Mouse (Mus musculus): Measurements from ENCODE around the gene Ddi2. TPM values are rescaled to one million over a fixed set of nuclear protein-coding genes. Genes with fewer than 3 reads are reported as not detected.

Gene Ddi2
- polyA plus RNA-seq, 1 experiment, result 21.2 TPM

DNA sequence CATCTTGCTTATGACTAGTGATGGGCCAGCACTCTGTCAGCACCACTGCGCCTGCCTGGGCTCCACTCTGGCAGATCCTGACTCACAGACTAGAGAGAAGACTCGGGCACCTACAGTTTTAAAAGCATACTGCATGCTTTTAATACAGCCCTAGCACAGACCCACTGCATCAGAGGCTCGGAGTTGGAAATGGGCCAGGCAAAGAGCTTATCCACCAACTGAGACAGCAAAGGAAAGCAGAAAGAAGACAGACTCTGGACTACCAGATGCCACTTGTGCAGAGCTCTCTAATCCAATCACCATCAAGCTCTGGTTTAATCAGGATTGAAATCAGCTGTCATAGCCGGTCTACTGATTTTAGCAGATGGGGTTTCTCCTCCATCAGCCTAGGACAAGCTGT lies 17.9 kb downstream of the Ddi2 start:
- 86% methylated on average over 4 of the region's 4 CpGs for WGBS
- Histone ChIP-seq H3K4me1 (ENCODE audit: control insufficient read depth, insufficient read depth, insufficient read length, low read length) (no peaks in the 10 kb centered on the region), H3K4me3 (ENCODE audit: low read depth, low read length) (no peak overlapping the region), H3K36me3 (ENCODE audit: control insufficient read depth, insufficient read depth, low read length) (peaks cover 90% of the 10 kb centered on the region), H3K27ac (ENCODE audit: insufficient read depth, low read depth, low read length) (no peak overlapping the region), H3K27me3 (ENCODE audit: control insufficient read depth, insufficient read depth, low read length) (no peaks in the 10 kb centered on the region)
- TF ChIP-seq CTCF (IDR thresholded peaks at IDR 0.05; ENCODE audit: extremely low read depth, insufficient read length, insufficient replicate concordance, low read depth, low read length) (no peak), POLR2A (IDR thresholded peaks at IDR 0.05; ENCODE audit: low read depth, low read length) (no peak)

DNA sequence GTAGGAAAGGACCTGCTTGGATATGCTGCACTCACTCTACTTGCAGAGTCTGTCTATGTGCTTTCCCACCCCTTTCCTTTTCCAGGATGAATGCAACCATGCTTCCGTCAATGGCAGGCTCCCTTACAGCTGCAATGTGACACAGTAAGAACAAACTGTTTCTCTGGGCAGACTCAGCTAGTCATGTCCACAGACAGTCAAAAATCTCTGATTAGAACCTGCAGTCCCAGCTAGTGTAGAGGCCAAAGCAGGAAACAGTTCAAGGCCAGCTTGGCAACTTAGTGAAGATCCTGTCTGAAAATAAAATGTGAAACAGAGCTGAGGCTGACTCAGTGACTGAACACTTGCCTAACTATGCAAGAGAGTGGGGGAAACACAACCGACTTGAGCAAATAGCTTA lies 18.6 kb downstream of the Ddi2 start:
- Histone ChIP-seq H3K4me1 (ENCODE audit: control insufficient read depth, insufficient read depth, insufficient read length, low read length) (no peaks in the 10 kb centered on the region), H3K27me3 (ENCODE audit: control insufficient read depth, insufficient read depth, low read length) (no peaks in the 10 kb centered on the region), H3K4me3 (ENCODE audit: low read depth, low read length) (no peak overlapping the region), H3K27ac (ENCODE audit: insufficient read depth, low read depth, low read length) (no peak overlapping the region), H3K36me3 (ENCODE audit: control insufficient read depth, insufficient read depth, low read length) (peaks cover 92% of the 10 kb centered on the region)
- WGBS, result 88% methylated on average over 2 of the region's 2 CpGs
- TF ChIP-seq POLR2A (IDR thresholded peaks at IDR 0.05; ENCODE audit: low read depth, low read length) (no peak), CTCF (IDR thresholded peaks at IDR 0.05; ENCODE audit: extremely low read depth, insufficient read length, insufficient replicate concordance, low read depth, low read length) (no peak)

DNA sequence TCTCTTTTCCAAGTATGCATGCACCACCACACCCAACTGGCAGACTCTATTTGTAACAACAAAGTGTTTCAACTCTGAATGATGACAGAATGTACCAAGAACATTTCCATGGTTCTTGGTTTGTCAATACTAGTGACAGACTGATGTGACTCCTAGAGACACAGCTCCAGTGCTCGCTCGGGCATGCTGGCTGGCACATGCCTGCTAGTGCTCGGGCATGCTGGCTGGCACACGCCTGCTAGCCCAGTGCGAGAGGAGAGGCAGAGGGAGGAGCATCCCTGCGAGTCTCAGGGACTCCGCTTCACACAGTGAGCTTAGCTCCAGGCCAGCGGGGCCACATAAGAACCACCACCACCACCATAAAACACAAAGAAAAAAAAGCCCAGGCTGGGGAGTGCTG lies 28.5 kb downstream of the Ddi2 start:
- no peak overlapping the region for H3K4me3 ChIP-seq (ENCODE audit: low read depth, low read length)
- H3K4me1 ChIP-seq (ENCODE audit: control insufficient read depth, insufficient read depth, insufficient read length, low read length), result no peaks in the 10 kb centered on the region; the same call in 1 of the 2 replicates
- 93% methylated on average over 8 of the region's 8 CpGs for WGBS
- no peak for TF ChIP-seq CTCF (IDR thresholded peaks at IDR 0.05; ENCODE audit: extremely low read depth, insufficient read length, insufficient replicate concordance, low read depth, low read length)
- TF ChIP-seq POLR2A (IDR thresholded peaks at IDR 0.05; ENCODE audit: low read depth, low read length), result no peak
- H3K27me3 ChIP-seq (ENCODE audit: control insufficient read depth, insufficient read depth, low read length), result no peaks in the 10 kb centered on the region
- H3K36me3 ChIP-seq (ENCODE audit: control insufficient read depth, insufficient read depth, low read length), result peaks cover 80% of the 10 kb centered on the region
- no peak overlapping the region for H3K27ac ChIP-seq (ENCODE audit: insufficient read depth, low read depth, low read length)

DNA sequence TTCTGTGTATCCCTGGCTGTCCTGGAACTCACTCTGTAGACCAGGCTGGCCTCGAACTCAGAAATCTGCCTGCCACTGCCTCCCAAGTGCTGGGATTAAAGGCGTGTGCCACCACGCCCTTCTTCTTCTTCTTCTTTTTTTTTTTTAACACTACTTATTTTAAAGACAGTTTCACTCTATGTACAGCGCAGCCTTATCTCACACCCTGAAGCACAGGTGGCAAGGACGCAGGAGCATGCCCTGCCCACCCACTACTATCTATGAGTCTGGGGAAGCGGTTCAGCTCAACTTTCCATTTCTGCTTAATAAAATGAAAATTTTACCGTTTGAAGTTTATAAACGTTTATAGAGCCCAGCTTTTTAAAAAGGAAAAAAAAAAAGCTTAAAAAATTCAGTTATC lies 34.7 kb downstream of the Ddi2 start:
- TF ChIP-seq POLR2A (IDR thresholded peaks at IDR 0.05; ENCODE audit: low read depth, low read length) (no peak), CTCF (IDR thresholded peaks at IDR 0.05; ENCODE audit: extremely low read depth, insufficient read length, insufficient replicate concordance, low read depth, low read length) (no peak)
- Histone ChIP-seq H3K4me1 (ENCODE audit: control insufficient read depth, insufficient read depth, insufficient read length, low read length) (no peaks in the 10 kb centered on the region), H3K36me3 (ENCODE audit: control insufficient read depth, insufficient read depth, low read length) (peaks cover 77% of the 10 kb centered on the region), H3K27me3 (ENCODE audit: control insufficient read depth, insufficient read depth, low read length) (no peaks in the 10 kb centered on the region), H3K27ac (ENCODE audit: insufficient read depth, low read depth, low read length) (no peak overlapping the region), H3K4me3 (ENCODE audit: low read depth, low read length) (no peak overlapping the region)
- 83% methylated on average over 8 of the region's 8 CpGs for WGBS

DNA sequence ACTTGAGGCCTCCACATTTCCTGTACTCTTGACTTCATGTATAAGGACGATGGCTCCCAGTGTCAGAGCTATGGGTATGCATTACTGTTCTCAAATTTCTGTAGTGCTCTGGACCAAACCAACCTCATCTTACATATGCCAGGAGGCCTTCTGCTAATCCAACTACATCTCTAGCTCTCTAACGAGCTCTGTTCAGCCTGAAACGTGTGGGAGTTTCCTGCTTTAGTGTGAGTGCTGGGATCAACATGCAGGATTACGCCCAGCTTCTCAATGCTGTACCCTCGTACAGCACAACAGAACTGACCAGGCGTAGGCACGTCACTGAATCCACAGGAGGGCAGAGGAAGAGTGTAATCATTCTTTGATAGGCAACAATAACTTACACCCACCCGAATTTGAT lies 36.7 kb downstream of the Ddi2 start:
- WGBS, result 81% methylated on average over 8 of the region's 8 CpGs
- Histone ChIP-seq H3K36me3 (ENCODE audit: control insufficient read depth, insufficient read depth, low read length) (peaks cover 72% of the 10 kb centered on the region), H3K4me1 (ENCODE audit: control insufficient read depth, insufficient read depth, insufficient read length, low read length) (no peaks in the 10 kb centered on the region), H3K27ac (ENCODE audit: insufficient read depth, low read depth, low read length) (no peak overlapping the region), H3K27me3 (ENCODE audit: control insufficient read depth, insufficient read depth, low read length) (no peaks in the 10 kb centered on the region), H3K4me3 (ENCODE audit: low read depth, low read length) (no peak overlapping the region)
- TF ChIP-seq CTCF (IDR thresholded peaks at IDR 0.05; ENCODE audit: extremely low read depth, insufficient read length, insufficient replicate concordance, low read depth, low read length) (no peak), POLR2A (IDR thresholded peaks at IDR 0.05; ENCODE audit: low read depth, low read length) (no peak)

DNA sequence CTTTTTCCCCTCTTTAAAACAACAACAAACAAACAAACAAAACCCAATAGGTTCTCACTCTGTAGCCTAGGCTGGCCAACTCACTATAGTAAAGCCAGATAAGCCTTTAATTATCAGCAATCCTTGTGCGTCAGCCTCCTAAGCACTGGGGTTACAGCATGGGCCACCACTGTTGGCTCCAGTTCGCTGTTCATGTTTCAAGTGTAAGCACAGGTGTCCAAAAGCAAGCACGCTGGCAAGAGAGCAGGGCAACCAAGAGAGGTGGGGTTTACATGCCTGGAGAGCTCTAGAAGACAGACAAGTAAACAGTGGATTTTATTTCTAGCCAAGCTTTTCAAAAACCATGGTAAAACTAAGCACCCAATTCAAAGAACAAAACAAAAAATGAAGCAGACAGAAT lies 37.1 kb downstream of the Ddi2 start:
- Histone ChIP-seq H3K27ac (ENCODE audit: insufficient read depth, low read depth, low read length) (no peak overlapping the region), H3K4me3 (ENCODE audit: low read depth, low read length) (no peak overlapping the region), H3K4me1 (ENCODE audit: control insufficient read depth, insufficient read depth, insufficient read length, low read length) (no peaks in the 10 kb centered on the region), H3K36me3 (ENCODE audit: control insufficient read depth, insufficient read depth, low read length) (peaks cover 69% of the 10 kb centered on the region), H3K27me3 (ENCODE audit: control insufficient read depth, insufficient read depth, low read length) (no peaks in the 10 kb centered on the region)
- 85% methylated on average over 3 of the region's 3 CpGs for WGBS
- no peak for TF ChIP-seq POLR2A (IDR thresholded peaks at IDR 0.05; ENCODE audit: low read depth, low read length)
- no peak for TF ChIP-seq CTCF (IDR thresholded peaks at IDR 0.05; ENCODE audit: extremely low read depth, insufficient read length, insufficient replicate concordance, low read depth, low read length)

DNA sequence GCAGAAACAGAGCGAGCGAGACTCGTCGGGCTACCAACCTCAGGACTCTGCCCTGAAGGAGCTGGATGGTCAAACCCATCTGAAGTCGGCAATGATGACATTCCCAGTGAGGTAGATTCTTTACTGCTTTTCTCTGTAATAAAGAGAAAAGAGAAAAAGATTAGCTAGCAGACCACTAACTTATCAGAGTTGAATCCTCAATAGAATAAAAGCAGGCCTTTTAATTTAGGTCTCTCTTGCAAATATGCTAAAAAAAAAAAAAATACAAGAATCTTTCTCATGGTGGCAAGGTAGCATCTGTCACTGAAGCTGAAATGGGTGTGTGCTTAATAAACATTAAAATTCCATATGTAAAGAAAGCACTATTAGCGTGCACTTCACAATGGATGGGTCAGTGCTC lies 37.7 kb downstream of the Ddi2 start, which contains the start of gene Rsc1a1:
Rsc1a1 (minus strand) TSS at position 101 of the 400 bp plus-strand sequence.
- no peaks in the 10 kb centered on the region for H3K4me1 ChIP-seq (ENCODE audit: control insufficient read depth, insufficient read depth, insufficient read length, low read length)
- no peak within 1 kb of the TSS for H3K27ac ChIP-seq (ENCODE audit: insufficient read depth, low read depth, low read length)
- H3K4me3 ChIP-seq (ENCODE audit: low read depth, low read length), result no peak within 1 kb of the TSS
- TF ChIP-seq CTCF (IDR thresholded peaks at IDR 0.05; ENCODE audit: extremely low read depth, insufficient read length, insufficient replicate concordance, low read depth, low read length), result no peak
- TF ChIP-seq POLR2A (IDR thresholded peaks at IDR 0.05; ENCODE audit: low read depth, low read length), result no peak
- 96% methylated on average over 6 of the region's 6 CpGs for WGBS
- H3K27me3 ChIP-seq (ENCODE audit: control insufficient read depth, insufficient read depth, low read length), result no peaks in the 10 kb centered on the region
- peaks cover 68% of the 10 kb centered on the region for H3K36me3 ChIP-seq (ENCODE audit: control insufficient read depth, insufficient read depth, low read length)
